Comparison of ENCODE assay signal across 28 mouse cellular contexts in the genomic region with DNA sequence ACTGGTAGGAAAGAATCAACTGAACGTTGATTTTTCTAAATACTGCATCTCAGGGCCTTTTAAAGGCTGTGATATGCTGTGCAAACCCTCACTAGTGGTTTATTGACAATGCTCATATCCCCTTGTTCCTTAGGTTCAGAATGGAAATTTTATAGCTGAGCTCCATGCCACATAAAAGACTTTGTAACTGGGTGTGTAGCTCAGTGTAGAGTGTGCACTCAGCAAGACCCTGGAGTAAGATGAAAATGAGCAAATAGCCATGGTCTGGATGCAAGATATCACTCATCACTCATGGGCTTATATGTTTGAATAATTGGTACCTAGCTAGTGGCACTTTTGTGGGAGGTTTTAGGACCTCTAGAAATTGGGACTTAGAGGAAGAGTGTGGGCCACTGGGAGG.
"Had no signal": no experiment of that assay in that cellular context is flagged by ENCODE, and none has a peak within 500 bp of the region (broad histone marks: within the 10 kb centered on the region; RNA-seq: fewer than 3 reads in every experiment).

No protein-coding gene starts in this region.

- H3K4me3 ChIP-seq: embryonic facial prominence, embryonic 10.5 days; embryonic facial prominence, embryonic 12.5 days; embryonic facial prominence, embryonic 13.5 days; embryonic facial prominence, embryonic 15.5 days; erythroblast, embryonic 14.5 days; forebrain, embryonic 10.5 days; forebrain, embryonic 12.5 days; forebrain, embryonic 13.5 days; forebrain, embryonic 15.5 days; gastrocnemius, adult 2 months; heart, adult 2 months had no signal

- H3K4me1 ChIP-seq: embryonic facial prominence, embryonic 10.5 days; embryonic facial prominence, embryonic 12.5 days; embryonic facial prominence, embryonic 13.5 days; embryonic facial prominence, embryonic 15.5 days; forebrain, embryonic 10.5 days; forebrain, embryonic 12.5 days; forebrain, embryonic 13.5 days had no signal

- H3K36me3 ChIP-seq: embryonic facial prominence, embryonic 10.5 days; embryonic facial prominence, embryonic 12.5 days; embryonic facial prominence, embryonic 13.5 days; embryonic facial prominence, embryonic 15.5 days; forebrain, embryonic 10.5 days; forebrain, embryonic 12.5 days; forebrain, embryonic 15.5 days had no signal

- H3K27ac ChIP-seq: embryonic facial prominence, embryonic 10.5 days; embryonic facial prominence, embryonic 12.5 days; embryonic facial prominence, embryonic 13.5 days; embryonic facial prominence, embryonic 15.5 days; forebrain, embryonic 10.5 days; forebrain, embryonic 12.5 days; forebrain, embryonic 13.5 days; forebrain, embryonic 15.5 days; gastrocnemius, adult 2 months; heart, adult 2 months had no signal

- DNase-seq: cerebellum, adult 2 months; cerebellum, adult 8-10 months; cerebellum, adult 9-10 months; cerebellum, adult 9-11 months; cerebellum, postnatal 10 days; cerebellum, postnatal 14 days; cerebellum, postnatal 25 days; cerebellum, postnatal 36 days; embryo, embryonic 11 days; forebrain, postnatal 0 days; gastrocnemius, adult 2 months; gastrocnemius, postnatal 10 days; gastrocnemius, postnatal 14 days; gastrocnemius, postnatal 25 days; gastrocnemius, postnatal 36 days; heart, adult 18-20 months; heart, adult 2 months had no signal

- H3K4me2 ChIP-seq: embryonic facial prominence, embryonic 12.5 days; embryonic facial prominence, embryonic 13.5 days; embryonic facial prominence, embryonic 15.5 days; forebrain, embryonic 12.5 days; forebrain, embryonic 13.5 days; forebrain, embryonic 15.5 days had no signal

- H3K9me3 ChIP-seq: embryonic facial prominence, embryonic 10.5 days; embryonic facial prominence, embryonic 12.5 days; embryonic facial prominence, embryonic 13.5 days; embryonic facial prominence, embryonic 15.5 days; forebrain, embryonic 10.5 days; forebrain, embryonic 12.5 days; forebrain, embryonic 13.5 days; forebrain, embryonic 15.5 days had no signal

- ATAC-seq: forebrain, embryonic 13.5 days; forebrain, embryonic 14.5 days; forebrain, embryonic 15.5 days; forebrain, embryonic 16.5 days; forebrain, postnatal 0 days had no signal

- H3K27me3 ChIP-seq: embryonic facial prominence, embryonic 12.5 days; embryonic facial prominence, embryonic 13.5 days; embryonic facial prominence, embryonic 15.5 days; forebrain, embryonic 12.5 days; forebrain, embryonic 13.5 days; forebrain, embryonic 15.5 days had no signal

- H3K9ac ChIP-seq: embryonic facial prominence, embryonic 12.5 days; embryonic facial prominence, embryonic 13.5 days; embryonic facial prominence, embryonic 15.5 days; forebrain, embryonic 12.5 days; forebrain, embryonic 13.5 days; forebrain, embryonic 15.5 days; forebrain, postnatal 0 days had no signal
